Mouse (Mus musculus): ENCODE measurements around the gene Cdc45. TPM values are rescaled to one million over a fixed set of nuclear protein-coding genes. Genes with fewer than 3 reads are reported as not detected.

Gene Cdc45
- polyA plus RNA-seq, 1 experiment from 2014 or later = 41.5 TPM

DNA sequence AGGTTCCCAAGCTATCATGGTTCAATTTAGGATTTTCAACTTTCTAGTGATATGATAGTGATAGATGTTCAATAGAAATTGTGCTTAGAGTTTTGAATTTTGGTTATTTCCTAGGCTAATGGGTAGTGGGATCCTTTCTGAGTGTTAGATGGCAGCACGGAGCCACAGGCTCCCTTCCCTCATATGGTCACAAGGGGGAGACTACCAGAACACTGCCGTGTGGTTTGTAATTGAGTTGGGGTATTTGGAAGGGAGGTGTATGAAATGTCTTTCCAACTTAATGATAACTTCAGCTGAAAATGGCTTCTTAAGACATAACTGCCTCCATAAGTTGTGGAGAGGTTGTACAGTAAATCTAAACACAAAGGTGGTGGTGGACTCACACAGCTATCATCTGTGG is 21.7 kb upstream of the Cdc45 start:
- H3K9me3 ChIP-seq (replicated peaks; ENCODE audit: control insufficient read depth, low read length) = no peaks in the 10 kb centered on the region
- no peak overlapping the region for H3K4me3 ChIP-seq (ENCODE audit: low read depth, low read length)
- ATAC-seq (replicated peaks; ENCODE audit: insufficient number of reproducible peaks, low FRiP score, low TSS enrichment) = no peak
- H3K27ac ChIP-seq (ENCODE audit: low read depth, low read length) = no peak overlapping the region
- no peaks in the 10 kb centered on the region for H3K4me1 ChIP-seq (ENCODE audit: control insufficient read depth, insufficient read depth, low read length)
- H3K9ac ChIP-seq (ENCODE audit: low read depth, low read length) = no peak overlapping the region
- no peak overlapping the region for H3K4me2 ChIP-seq
- peaks cover 12% of the 10 kb centered on the region for H3K36me3 ChIP-seq (ENCODE audit: control insufficient read depth, insufficient read depth, low read length)
- no peaks in the 10 kb centered on the region for H3K27me3 ChIP-seq (ENCODE audit: control insufficient read depth, insufficient read depth, low read length)
- WGBS (ENCODE audit: insufficient replicate concordance) = 67% methylated on average over 2 of the region's 2 CpGs

DNA sequence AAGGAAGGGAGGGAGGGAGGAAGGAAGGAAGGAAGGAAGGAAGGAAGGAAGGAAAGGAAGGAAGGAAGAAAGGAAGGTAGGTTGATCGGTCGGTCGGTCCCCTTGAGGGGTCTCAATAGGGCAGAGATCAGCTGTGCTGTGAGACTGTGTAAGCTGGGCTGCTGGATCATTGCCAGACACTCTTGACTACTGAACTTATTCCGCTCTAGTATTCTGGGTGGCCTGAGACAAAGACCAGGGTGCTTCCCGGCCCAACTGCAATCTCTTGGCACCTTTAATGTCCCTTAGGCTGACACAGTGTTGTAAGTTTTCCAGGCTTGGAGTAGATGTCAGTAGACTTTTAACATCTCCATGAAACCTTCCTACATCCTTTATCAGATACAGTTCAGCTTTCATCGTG is 17.3 kb upstream of the Cdc45 start:
- Histone ChIP-seq H3K27me3 (ENCODE audit: control insufficient read depth, insufficient read depth, low read length) (no peaks in the 10 kb centered on the region), H3K27ac (ENCODE audit: low read depth, low read length) (no peak overlapping the region), H3K36me3 (ENCODE audit: control insufficient read depth, insufficient read depth, low read length) (peaks cover 31% of the 10 kb centered on the region), H3K4me1 (ENCODE audit: control insufficient read depth, insufficient read depth, low read length) (no peaks in the 10 kb centered on the region), H3K9me3 (replicated peaks; ENCODE audit: control insufficient read depth, low read length) (no peaks in the 10 kb centered on the region), H3K9ac (ENCODE audit: low read depth, low read length) (no peak overlapping the region), H3K4me2 (no peak overlapping the region), H3K4me3 (ENCODE audit: low read depth, low read length) (no peak overlapping the region)
- 85% methylated on average over 6 of the region's 6 CpGs for WGBS (ENCODE audit: insufficient replicate concordance)
- ATAC-seq (replicated peaks; ENCODE audit: insufficient number of reproducible peaks, low FRiP score, low TSS enrichment) = no peak

DNA sequence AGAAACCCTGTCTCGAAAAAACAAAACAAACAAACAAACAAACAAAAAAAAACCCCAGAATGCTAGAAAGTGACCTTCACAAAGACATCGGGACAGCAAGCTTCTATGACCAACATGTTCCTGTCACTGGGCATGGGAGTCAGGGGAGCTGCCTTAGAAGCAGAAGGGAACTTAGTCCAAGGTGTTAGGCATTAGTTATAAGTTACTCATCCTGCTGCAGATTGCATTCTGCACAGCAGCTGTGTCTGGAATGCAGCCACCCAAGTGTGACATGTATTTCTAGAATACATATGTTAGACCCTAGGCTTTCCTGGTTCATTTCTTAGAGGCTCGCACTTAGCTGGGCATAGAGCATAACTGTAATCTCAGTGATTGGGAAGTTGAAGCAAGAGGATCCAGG is 16.8 kb upstream of the Cdc45 start:
- Histone ChIP-seq H3K9ac (ENCODE audit: low read depth, low read length) (no peak overlapping the region), H3K27ac (ENCODE audit: low read depth, low read length) (no peak overlapping the region), H3K4me1 (ENCODE audit: control insufficient read depth, insufficient read depth, low read length) (no peaks in the 10 kb centered on the region), H3K4me2 (no peak overlapping the region), H3K36me3 (ENCODE audit: control insufficient read depth, insufficient read depth, low read length) (peaks cover 34% of the 10 kb centered on the region), H3K9me3 (replicated peaks; ENCODE audit: control insufficient read depth, low read length) (no peaks in the 10 kb centered on the region), H3K27me3 (ENCODE audit: control insufficient read depth, insufficient read depth, low read length) (no peaks in the 10 kb centered on the region), H3K4me3 (ENCODE audit: low read depth, low read length) (no peak overlapping the region)
- ATAC-seq (replicated peaks; ENCODE audit: insufficient number of reproducible peaks, low FRiP score, low TSS enrichment) = no peak
- 87% methylated on average over 3 of the region's 3 CpGs for WGBS (ENCODE audit: insufficient replicate concordance)

DNA sequence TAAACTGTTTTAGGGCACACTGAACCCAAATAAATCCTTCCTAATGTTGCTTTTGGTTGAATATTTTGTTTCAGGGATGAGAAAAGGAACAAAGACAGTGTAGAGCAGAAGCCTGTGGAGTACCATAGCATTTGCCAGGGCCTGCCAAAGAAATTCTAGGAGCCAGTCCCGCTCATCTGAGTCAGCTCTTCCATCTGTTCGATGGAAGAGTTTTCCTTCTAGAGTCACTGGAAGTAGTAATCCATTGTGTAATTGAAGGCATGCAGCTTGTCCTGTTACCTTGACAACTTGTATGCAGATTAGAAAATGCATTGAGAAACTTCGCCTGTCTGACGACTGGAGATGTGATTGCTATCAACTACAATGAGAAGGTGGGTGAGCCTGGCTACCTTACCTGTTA is 11.1 kb upstream of the Cdc45 start:
- ATAC-seq (replicated peaks; ENCODE audit: insufficient number of reproducible peaks, low FRiP score, low TSS enrichment) = no peak
- Histone ChIP-seq H3K4me1 (ENCODE audit: control insufficient read depth, insufficient read depth, low read length) (no peaks in the 10 kb centered on the region), H3K27me3 (ENCODE audit: control insufficient read depth, insufficient read depth, low read length) (no peaks in the 10 kb centered on the region), H3K27ac (ENCODE audit: low read depth, low read length) (no peak overlapping the region), H3K4me3 (ENCODE audit: low read depth, low read length) (no peak overlapping the region), H3K36me3 (ENCODE audit: control insufficient read depth, insufficient read depth, low read length) (peaks cover 62% of the 10 kb centered on the region), H3K9me3 (replicated peaks; ENCODE audit: control insufficient read depth, low read length) (no peaks in the 10 kb centered on the region), H3K4me2 (no peak overlapping the region), H3K9ac (ENCODE audit: low read depth, low read length) (no peak overlapping the region)
- 75% methylated on average over 4 of the region's 4 CpGs for WGBS (ENCODE audit: insufficient replicate concordance)

DNA sequence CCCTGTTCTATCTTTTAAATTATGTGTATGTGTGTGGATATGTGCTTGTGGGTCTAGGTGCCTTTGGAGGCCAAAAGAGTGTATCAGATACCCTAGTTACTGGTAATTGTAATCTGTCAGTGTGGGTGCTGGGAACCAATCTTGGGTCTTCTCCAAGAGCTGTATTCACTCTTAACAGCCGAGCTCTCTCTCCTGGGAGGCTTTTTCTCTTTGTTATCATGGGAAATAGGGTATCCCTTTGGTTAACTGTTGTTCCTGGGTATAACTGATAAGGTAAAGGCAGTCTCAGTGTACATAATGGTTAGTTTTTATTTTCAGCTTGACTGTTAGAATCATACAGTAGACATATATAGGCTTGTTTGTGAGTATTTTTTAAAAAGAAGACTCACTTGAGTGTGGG is 10.6 kb upstream of the Cdc45 start:
- WGBS (ENCODE audit: insufficient replicate concordance) = 70% methylated on average over 1 of the region's 1 CpGs
- ATAC-seq (replicated peaks; ENCODE audit: insufficient number of reproducible peaks, low FRiP score, low TSS enrichment) = no peak
- no peaks in the 10 kb centered on the region for H3K27me3 ChIP-seq (ENCODE audit: control insufficient read depth, insufficient read depth, low read length)
- H3K4me3 ChIP-seq (ENCODE audit: low read depth, low read length) = no peak overlapping the region
- H3K36me3 ChIP-seq (ENCODE audit: control insufficient read depth, insufficient read depth, low read length) = peaks cover 65% of the 10 kb centered on the region
- no peak overlapping the region for H3K4me2 ChIP-seq
- no peak overlapping the region for H3K9ac ChIP-seq (ENCODE audit: low read depth, low read length)
- H3K27ac ChIP-seq (ENCODE audit: low read depth, low read length) = no peak overlapping the region
- H3K4me1 ChIP-seq (ENCODE audit: control insufficient read depth, insufficient read depth, low read length) = no peaks in the 10 kb centered on the region
- no peaks in the 10 kb centered on the region for H3K9me3 ChIP-seq (replicated peaks; ENCODE audit: control insufficient read depth, low read length)

DNA sequence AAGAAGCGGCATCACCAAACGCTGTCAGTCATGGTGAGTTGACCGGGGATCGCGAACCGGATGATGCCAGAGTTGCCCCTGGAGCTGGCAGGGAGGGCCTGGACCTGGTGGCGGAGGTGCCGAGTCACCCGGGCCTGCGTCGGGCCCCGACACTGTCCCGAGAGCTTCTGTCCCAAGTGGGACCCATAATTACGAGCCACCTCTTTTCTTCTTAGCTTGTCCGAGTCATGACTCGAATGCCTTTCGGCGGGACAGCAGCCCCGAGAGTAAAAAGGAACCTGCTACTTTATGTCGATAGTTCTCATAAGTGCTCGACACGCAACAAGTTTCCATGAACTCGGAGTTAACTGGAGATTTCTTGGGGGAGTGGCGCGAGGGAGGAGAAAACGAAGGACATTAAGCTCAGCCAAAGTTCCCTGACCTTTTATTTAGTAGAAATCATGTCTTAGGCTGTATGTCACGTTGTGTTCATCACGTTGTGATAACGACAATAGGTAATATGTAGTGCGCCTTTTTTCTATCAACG is 661 bp upstream of the Cdc45 start:
- no peaks in the 10 kb centered on the region for H3K9me3 ChIP-seq (replicated peaks; ENCODE audit: control insufficient read depth, low read length)
- peaks cover 13% of the 10 kb centered on the region for H3K36me3 ChIP-seq (ENCODE audit: control insufficient read depth, insufficient read depth, low read length)
- H3K4me3 ChIP-seq (ENCODE audit: low read depth, low read length) = peak overlapping the region; percentile 90
- peak; percentile 23 for ATAC-seq (replicated peaks; ENCODE audit: insufficient number of reproducible peaks, low FRiP score, low TSS enrichment)
- WGBS (ENCODE audit: insufficient replicate concordance) = 2% methylated on average over 31 of the region's 31 CpGs
- H3K9ac ChIP-seq (ENCODE audit: low read depth, low read length) = peak overlapping the region; percentile 95
- H3K4me2 ChIP-seq = peak overlapping the region; percentile 95
- H3K27ac ChIP-seq (ENCODE audit: low read depth, low read length) = peak overlapping the region; percentile 62
- H3K27me3 ChIP-seq (ENCODE audit: control insufficient read depth, insufficient read depth, low read length) = no peaks in the 10 kb centered on the region
- peaks cover 7% of the 10 kb centered on the region for H3K4me1 ChIP-seq (ENCODE audit: control insufficient read depth, insufficient read depth, low read length)

DNA sequence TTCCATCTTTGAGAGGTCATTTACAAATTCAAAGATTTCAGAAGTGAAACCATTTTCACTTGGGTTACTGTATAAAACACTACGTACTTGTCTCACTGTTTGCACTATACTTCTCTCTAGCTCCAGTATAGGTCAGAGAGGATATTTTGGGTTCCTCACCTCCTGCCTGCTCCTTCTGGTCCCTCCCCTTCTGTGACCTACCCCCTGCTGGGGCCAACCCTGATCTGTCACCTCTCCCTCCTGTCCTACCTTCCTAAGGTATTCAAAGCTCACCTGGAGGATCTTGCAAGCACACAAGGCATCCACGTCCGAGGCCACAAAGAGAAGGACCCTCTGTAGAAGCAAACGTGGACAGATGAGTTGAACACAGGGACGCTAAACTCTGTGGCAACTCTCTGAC is 755 bp downstream of the Cdc45 start:
- 8% methylated on average over 5 of the region's 5 CpGs for WGBS (ENCODE audit: insufficient replicate concordance)
- Histone ChIP-seq H3K27me3 (ENCODE audit: control insufficient read depth, insufficient read depth, low read length) (no peaks in the 10 kb centered on the region), H3K4me1 (ENCODE audit: control insufficient read depth, insufficient read depth, low read length) (peaks cover 7% of the 10 kb centered on the region), H3K9ac (ENCODE audit: low read depth, low read length) (peak overlapping the region; percentile 95), H3K4me3 (ENCODE audit: low read depth, low read length) (peak overlapping the region; percentile 90), H3K4me2 (peak overlapping the region; percentile 95), H3K9me3 (replicated peaks; ENCODE audit: control insufficient read depth, low read length) (no peaks in the 10 kb centered on the region), H3K36me3 (ENCODE audit: control insufficient read depth, insufficient read depth, low read length) (peaks cover 17% of the 10 kb centered on the region), H3K27ac (ENCODE audit: low read depth, low read length) (peak overlapping the region; percentile 63; the same call in 1 of the 2 replicates)
- ATAC-seq (replicated peaks; ENCODE audit: insufficient number of reproducible peaks, low FRiP score, low TSS enrichment) = peak; percentile 19; the same call in 1 of the 2 replicates

DNA sequence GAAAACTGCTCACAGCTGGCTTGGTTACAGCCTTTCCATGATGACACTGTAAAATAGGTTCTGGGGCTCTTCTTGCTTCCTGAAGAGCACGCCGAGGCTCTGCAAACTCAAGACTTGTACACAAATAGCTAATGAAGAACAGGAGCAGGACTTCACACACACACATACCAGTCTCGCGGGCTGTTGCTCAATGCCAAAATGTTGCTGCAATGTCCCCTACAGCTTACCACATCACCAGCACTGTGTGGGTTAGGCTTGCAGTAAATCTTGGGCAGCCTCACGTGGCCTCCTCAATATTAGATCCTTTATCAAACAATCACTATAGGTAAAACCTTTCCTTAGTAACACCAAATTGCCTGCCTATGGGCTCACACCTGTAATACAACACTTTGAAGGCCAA is 2.8 kb downstream of the Cdc45 start:
- peaks cover 7% of the 10 kb centered on the region for H3K4me1 ChIP-seq (ENCODE audit: control insufficient read depth, insufficient read depth, low read length)
- H3K4me3 ChIP-seq (ENCODE audit: low read depth, low read length) = no peak overlapping the region
- no peaks in the 10 kb centered on the region for H3K27me3 ChIP-seq (ENCODE audit: control insufficient read depth, insufficient read depth, low read length)
- no peak overlapping the region for H3K9ac ChIP-seq (ENCODE audit: low read depth, low read length)
- no peak overlapping the region for H3K4me2 ChIP-seq
- no peak for ATAC-seq (replicated peaks; ENCODE audit: insufficient number of reproducible peaks, low FRiP score, low TSS enrichment)
- H3K36me3 ChIP-seq (ENCODE audit: control insufficient read depth, insufficient read depth, low read length) = peaks cover 28% of the 10 kb centered on the region
- H3K27ac ChIP-seq (ENCODE audit: low read depth, low read length) = no peak overlapping the region
- WGBS (ENCODE audit: insufficient replicate concordance) = 90% methylated on average over 5 of the region's 5 CpGs
- H3K9me3 ChIP-seq (replicated peaks; ENCODE audit: control insufficient read depth, low read length) = no peaks in the 10 kb centered on the region

DNA sequence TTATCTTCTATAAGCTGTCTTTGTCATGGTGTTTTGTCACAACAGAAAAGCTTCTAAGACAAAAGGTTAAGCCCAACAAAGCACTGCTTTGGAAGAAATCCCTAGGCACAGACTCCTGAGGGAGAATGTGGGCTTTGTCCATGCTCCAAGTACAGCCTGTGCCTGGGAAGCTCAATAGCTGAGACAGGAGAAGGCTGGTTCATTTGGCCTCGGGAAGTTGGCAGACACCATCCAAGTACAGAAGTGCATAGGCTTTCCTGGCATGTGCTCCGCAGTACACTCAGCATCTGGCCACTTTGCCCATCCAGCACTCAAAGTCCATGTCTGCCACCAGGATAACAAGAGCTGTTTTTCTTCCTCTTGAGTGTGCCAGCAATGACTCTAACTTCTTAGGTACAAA is 6.0 kb downstream of the Cdc45 start:
- no peaks in the 10 kb centered on the region for H3K9me3 ChIP-seq (replicated peaks; ENCODE audit: control insufficient read depth, low read length)
- no peak for ATAC-seq (replicated peaks; ENCODE audit: insufficient number of reproducible peaks, low FRiP score, low TSS enrichment)
- no peak overlapping the region for H3K9ac ChIP-seq (ENCODE audit: low read depth, low read length)
- WGBS (ENCODE audit: insufficient replicate concordance) = 90% methylated on average over 2 of the region's 2 CpGs
- H3K4me2 ChIP-seq = no peak overlapping the region
- no peaks in the 10 kb centered on the region for H3K4me1 ChIP-seq (ENCODE audit: control insufficient read depth, insufficient read depth, low read length)
- H3K27me3 ChIP-seq (ENCODE audit: control insufficient read depth, insufficient read depth, low read length) = no peaks in the 10 kb centered on the region
- H3K27ac ChIP-seq (ENCODE audit: low read depth, low read length) = no peak overlapping the region
- peaks cover 35% of the 10 kb centered on the region for H3K36me3 ChIP-seq (ENCODE audit: control insufficient read depth, insufficient read depth, low read length)
- no peak overlapping the region for H3K4me3 ChIP-seq (ENCODE audit: low read depth, low read length)

Measured in heart, embryonic 11.5 days (tissue).